Mouse (Mus musculus) right cerebral cortex, adult 2 months (tissue): Measurements from ENCODE around the gene Fgf11.

Experiments
- DNase-seq, 2 experiments: peaks; one replicate each; pipeline ENCODE4 v3.0.0; 2021 to 2022; ENCODE audit warnings: low spot score in 2 of 2

The Fgf11 gene

DNA sequence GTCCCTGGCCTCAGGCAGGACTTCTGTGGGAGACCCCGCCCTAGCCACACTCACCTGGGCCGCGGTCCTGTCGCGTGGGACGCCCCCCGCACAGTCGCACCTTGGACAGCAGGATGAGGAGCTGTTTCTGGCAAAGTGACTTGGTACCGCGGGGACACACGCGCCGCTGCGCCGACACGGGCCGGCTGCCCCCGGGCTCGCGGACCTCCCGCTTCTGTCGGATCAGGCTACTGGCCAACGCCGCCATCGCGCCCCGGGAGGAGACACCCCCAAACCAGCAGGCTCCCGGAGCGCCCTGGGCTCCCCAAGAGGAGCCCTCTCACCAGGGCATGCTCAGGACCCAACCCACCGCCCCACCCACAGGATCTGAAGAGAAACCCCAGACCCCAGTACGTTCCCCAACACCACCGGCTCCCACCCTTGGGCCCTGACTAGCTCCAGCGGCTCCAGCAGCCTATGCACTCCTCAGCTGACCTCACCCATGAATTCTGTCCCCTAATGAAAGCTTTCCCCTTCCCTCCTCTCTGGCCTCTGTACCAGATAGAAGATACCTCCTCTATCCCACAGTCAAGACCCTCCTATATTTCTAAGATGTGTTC is at the start of gene Fgf11:
TSS of gene Fgf11 (minus strand) at position 479 of the 599 bp plus-strand sequence.
- no peak for DNase-seq

DNA sequence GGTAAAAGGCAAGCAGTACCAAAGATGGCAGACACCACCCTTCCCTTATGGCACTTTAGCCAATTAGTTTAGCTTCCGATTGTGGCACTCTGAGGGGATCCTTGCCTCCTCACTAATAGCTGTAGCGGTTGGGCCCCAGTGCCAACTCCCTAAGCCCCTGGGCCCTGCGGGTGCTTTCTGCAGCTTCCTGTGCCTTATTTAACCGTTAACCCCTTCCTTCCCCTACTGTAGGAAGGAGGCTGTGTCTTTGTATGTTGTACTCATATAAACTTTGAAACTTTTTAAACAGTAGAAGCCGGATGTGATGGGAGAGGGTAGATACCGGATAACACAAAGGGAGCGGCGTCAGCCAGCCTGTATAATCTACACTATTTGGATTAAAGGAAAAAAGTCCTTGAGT is 49.1 kb upstream of the Fgf11 start:
- no peak for DNase-seq

DNA sequence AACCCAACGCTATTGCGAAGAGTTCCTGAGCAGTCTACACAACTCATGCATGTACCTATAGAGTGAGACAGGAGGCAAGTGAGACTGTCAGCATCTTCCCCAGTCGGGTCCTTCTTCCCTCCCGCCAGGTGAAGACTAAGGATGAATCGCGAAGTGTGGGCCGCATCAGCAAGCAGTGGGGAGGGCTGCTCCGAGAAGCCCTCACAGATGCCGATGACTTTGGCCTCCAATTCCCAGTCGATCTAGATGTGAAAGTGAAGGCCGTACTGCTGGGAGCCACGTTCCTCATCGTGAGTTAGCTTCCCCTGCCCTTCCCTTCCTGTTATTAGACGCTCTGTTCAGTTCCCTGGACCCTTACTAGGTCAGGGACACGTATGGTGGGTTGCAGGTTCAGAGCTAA is 48.2 kb upstream of the Fgf11 start:
- no peak for DNase-seq

DNA sequence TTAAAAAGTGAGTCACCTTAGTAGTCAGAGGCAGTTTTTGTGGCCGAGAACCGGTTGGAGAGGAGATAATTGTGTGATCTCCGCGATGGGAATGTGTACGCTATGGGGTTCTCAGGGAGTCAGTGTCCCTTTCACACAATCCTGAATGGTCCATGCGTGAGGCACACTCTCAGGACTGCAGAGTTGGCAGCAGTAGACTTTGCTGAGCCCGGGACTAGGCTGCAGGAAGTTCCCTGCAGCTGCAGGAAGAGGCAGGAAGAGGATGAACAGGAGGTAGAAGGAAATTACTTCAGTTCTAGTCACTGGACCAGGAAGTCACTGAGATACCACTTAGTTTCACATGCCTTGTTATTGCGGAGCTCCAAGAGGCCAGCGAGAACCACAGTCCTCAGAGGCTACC is 47.5 kb upstream of the Fgf11 start:
- no peak for DNase-seq

DNA sequence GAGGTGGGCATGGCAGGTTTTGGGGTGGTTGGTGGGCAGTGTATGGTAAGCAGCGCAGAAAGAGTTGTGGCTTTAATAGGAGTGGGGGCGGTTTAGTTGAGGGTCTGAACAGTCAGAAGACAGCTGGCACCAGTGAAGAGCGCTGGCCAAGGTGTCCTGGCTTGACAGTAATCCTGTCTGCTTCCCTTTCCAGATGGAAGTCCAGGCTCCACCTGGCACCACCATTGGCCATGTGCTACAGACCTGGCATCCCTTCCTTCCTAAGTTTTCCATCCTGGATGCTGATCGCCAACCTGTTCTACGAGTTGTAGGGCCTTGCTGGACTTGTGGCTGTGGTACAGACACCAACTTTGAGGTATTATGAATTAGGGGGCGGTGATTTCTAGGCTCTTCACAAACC is 46.4 kb upstream of the Fgf11 start:
- no peak for DNase-seq

DNA sequence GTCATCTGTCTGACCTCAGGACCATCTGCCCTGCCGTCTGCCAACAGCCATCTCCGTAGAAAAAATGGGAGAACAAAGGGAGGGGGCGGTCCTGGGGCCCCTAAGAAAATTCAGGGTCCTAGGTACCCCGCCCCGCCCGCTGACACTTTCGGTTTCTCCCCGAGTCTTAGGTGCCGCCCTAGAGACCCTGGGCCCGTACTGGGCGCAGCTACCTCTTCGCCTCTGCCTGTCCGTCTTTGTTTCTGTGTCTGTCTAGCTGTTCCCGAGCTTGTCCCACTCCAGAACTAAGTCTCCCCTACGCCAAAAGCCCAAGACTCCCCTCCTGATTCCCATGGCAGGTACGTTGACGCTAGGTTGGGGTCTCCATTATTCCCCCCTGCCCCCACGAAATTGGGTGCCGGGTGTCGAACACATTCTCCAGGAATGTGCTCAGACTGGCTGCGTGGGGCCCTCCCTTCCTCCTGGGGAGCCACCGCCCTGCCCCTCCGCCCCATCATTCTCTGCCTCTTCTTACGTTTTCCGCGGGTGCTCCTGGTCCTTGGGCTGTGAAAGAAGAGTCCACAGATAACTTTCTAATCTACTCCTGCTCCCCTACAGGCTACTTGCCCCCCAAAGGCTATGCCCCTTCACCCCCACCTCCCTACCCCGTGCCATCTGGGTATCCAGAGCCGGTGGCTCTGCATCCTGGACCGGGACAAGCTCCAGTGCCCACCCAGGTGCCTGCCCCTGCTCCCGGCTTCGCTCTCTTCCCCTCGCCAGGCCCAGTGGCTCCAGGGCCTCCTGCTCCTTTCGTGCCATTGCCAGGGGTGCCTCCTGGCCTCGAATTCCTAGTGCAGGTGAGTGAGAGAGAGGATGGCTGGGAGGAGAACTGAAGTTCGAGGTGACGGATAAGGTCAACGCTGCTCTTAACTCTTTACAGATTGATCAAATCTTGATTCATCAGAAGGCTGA is 45.4 kb upstream of the Fgf11 start:
- DNase-seq, result no peak

DNA sequence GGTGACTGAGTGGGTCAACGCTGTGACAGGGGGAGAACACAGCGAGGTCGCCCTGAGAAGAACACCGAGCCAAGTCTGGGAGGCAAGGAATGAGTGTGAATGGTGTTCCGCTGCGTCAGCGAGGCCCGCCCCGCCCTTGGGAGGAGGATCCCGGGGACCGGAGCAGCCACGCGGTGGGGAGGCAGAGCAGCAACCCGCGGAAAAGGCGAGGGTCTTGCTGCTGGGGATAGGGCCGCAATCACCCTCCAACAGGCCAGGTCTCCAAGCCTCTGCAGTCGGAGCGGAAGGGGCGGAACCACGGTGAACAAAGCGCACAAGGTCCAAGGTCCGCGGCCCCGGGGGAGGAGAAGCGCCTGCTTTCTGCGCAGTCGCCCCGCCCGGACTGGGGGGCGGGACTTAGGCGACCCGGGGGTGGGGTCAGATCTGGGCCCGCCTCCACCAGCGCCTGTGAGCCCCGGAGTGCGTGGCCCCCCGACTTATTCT is 44.6 kb upstream of the Fgf11 start, which contains the start of gene Plscr3:
TSS of gene Plscr3 (plus strand) at position 179 of the 483 bp plus-strand sequence.
- DNase-seq, result peak; percentile 80 to 90

DNA sequence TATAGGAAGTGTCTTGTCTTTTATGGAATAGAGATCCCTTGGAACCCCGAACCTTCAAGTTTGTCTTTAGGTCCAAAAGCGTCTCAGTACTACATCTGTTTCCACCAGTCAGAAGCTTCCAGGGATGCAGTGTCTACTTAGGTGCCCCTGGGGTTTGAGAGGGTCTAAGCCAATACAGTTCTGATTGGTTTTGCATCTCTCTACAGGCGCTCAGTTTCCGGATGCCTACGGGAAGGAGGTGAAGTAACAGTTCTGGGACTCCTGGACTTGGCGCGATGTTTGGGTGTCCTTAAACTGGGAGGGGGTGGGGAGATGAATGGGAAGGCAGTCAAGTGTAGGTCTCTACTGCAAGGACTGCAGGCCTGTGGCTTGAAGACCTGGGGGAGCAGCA is 37.1 kb upstream of the Fgf11 start:
- no peak for DNase-seq

DNA sequence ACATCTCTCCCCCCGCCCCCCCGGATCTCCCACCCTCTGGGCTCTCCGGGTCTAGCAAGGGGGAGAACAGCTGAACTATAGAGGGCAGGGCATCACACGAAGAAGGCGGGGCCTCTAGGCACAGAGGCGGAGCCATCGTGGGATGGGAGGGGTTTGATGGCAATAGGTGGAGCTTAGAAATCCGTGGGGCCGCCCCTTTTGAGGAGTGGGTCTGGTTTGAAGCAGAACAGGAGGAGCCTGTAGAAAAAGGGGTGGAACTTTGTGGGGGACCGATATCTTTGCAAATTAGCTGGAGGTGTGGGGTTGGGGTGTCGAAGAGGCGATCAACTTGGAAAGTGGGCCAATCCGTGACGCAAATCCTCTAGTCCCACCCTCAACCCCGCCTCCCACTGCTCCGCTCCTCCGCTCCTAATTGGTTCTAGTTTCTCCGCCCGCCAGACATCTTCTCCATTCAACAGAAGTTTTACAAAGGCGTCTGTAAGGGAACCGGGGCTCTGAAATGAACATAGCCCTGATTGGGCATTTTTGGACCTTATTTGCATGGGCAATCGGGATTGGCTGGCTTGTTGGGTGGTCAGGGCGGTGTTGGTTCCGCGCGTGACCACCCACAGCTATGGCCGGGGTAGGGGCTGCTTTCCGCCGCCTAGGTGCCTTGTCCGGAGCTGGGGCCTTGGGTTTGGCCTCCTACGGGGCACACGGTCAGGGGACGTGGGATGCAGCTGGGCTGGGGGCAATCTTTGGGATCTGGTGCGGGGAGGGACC is 36.5 kb upstream of the Fgf11 start, which contains the start of gene Tmem256:
TSS of gene Tmem256 (plus strand) at position 563 of the 762 bp plus-strand sequence.
- DNase-seq, result peak; percentile 96 to 97

DNA sequence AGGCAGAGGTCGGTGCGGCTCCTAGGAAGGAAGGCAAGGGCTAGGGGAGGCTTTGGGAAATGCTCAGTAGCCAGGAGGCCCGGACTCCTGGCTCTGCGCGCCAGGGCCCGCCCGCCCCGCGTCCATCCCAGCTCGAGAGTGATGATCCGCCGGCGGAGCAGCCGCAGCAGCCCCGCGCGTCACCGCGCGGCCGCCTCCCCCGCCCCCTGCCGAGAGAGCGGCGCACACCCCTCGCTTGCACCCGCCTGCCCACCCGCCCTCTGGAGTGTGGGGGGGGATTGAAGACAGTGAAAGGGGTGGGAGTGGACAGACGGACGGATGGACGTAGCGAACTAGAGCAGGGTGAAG is 35.9 kb upstream of the Fgf11 start, which contains the start of gene Nlgn2:
TSS of gene Nlgn2 (minus strand) at position 181 of the 348 bp plus-strand sequence.
- no peak for DNase-seq

DNA sequence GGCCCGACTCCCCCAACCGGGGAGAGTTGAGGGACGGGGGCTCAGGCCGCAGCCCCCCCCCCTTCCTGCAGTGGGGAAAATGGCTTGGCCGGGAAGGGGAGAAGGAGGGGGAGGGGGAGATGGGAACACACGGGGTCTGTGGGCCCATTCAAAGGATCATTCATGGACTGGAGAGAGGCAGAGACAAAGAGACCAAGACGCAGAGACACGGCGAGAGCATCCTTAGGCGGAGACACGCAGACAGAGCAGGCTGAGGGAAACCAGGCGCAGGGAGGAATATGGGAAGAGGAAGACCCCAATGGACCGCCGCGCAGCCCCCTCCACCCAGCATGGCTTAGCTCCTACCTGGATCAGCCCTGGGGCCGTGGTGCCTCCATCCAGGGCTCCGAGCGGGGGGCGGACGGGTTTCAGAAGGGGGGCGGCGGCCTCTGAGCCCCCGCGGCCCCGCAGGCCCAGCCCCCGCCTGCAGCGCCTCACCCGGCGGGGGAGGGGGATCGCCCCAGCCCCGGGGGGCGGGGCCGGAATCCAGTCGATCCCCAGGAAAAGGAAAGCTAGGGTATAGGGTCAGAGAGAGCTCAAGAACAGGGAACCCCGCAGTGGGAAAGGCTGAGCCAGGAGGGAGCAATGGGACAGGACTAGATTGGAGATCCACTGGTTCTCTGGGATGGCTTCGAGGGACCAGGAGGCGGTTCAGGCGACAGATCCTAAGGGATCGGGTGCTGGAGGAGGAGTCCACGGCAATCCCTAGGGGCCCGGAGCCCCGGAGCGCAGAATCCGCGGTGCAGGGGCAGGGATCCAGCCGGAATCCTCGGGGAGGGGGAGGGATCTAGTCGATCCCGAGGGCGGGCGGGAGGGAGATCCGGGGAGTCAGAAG is 35.3 kb upstream of the Fgf11 start:
- peak; percentile 48 to 60 for DNase-seq

DNA sequence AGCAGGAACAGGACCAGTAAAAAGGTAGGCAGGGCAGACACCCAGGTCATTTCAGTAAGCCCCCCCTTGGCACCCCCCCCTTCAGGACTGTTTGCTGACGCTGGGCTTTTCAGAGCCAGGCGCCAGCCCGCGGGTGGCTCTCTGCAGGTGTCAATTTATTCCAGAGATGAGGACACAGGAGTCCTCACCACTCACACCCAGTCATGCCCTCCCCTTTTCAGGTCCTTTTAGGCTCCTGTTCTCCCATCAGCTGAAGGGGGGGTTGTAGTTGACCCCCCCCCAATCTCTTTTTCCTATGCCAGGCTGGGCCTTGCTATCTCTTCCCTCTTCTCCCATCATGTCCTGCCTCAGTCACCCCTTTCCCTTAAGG is 34.3 kb upstream of the Fgf11 start:
- no peak for DNase-seq

DNA sequence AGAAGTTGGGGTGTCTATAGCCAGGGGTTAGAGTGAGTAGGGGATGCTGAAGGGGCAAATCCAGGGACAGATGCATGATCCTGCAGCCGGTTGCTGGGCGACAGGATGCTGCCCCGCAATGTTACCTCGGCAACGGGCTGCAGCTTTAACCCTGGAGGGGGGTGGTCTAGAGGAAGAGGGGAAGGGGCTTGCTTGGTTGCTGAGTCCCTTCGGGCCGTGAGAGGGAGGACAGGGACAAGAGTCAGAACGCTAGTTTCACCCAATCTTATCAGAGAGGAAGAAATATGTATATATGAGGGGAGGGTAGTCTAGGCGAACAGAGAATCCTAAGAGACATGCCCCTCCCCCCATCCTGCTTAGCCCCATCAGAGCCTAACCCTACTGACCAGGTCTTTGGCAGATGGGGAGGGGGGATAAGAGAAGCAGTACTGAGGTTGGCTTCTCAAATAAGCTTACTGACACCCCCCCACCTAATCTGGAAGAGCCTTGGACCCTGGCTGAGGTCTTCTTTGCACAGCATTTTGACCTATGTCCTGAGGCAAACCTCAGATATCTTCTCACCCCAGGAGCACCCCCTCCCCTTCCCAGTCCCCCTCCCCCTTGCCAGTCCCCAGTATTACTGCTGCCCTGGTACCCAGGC is 33.8 kb upstream of the Fgf11 start:
- DNase-seq, result no peak

DNA sequence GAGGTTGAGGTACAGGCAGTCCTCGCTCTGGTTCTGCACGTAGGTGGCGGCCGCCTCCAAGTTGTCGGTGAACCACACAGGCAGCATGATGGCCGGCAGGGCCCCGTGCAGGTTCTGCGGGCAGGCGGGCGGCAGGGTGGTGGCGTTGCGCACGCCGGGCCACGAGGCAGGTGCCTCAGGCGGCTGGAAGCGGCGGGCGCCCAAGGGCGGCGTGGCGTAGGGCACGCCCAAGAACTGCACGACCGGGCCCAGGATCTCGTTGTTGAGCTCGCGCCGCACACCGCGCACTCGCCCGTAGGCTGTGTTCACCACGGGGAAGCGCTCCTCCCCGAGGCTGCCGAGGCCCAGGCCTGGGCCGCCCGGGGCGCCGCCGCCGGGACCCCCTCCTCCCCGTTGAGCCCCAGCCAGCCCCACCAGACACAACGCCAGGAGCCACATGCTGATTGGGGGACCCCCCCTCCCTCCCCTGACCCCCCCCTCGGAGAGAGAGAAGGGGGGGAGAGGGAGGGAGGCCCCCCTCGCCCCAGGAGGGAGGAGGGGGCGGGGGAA is 32.4 kb upstream of the Fgf11 start:
- DNase-seq, result peak; percentile 34

DNA sequence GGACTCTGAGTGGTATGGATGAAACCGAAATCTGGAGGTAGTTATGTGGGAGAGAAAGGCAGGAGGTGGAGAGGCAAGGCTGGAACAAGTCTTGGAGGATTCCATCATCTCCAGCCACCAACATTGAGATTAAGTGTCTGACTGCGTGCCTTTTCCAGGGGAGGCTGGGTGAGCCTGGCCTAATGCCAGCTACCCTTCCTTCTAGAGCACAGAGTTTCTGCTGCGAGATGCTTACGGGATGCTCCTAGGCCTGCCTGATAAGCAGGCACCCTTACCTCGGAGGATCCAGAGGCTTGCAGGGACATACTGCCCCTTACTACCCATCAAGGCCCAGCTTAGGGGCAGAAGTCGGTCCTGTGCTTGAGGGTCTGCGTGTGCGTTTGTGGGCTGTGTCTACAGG is 31.9 kb upstream of the Fgf11 start:
- no peak for DNase-seq

DNA sequence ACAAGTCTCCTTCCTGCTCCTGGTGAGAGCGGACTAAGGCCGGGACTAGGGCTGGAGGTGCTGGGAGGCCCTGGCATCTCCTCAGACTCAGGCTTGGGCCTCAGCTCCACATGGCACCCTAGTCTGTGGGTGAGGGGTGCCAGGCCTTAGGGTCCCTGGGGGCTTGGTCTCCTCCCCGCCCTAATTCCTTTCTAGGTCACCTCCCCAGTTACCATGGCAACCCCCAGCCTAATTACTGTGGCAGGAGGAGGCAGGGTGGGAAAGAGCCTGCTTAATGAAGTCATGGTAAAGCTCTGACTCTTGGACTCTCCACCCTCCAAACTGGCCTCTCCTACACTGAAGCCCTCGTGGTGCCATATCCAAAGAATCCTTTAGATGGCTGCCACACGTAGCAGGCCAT is 27.2 kb upstream of the Fgf11 start:
- DNase-seq, result no peak

DNA sequence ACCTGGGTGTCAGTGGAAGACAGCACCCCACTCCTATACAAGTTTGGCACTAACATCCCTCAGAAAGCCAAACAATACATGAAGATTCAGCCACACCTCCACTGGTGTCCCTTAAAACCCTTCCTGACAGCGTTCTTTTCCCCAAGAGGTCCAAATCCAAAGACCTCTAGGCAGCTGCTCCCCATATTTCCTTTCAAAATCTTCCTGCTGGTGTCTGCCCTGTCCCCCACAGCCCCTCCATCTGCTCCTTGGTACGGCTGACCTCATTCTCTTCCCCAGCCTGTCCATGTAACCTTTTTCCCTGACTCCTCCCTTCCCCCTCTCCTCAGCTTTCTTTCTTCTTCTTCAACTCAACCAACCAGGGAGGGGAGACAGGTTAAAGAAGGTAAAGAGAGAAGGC is 21.8 kb upstream of the Fgf11 start:
- DNase-seq, result no peak

DNA sequence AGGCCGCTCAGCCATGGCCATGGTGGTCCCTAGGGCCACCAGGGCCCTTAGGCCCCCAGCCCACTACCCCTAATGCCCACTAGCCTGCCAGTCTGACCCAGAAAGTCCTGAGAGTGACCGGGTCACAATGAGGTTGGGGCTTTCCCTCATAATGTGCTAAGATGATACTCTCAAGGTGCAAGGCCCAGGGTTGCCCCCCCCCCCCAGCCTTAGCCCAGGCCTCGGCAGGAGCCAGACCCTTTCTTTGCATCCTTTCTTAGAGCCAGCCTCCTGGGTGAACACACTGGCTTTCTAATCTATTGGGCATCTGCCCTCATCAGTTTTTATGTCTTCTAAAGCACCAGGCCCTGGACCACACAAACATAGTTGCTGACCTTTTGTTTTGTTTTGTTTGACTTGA is 20.4 kb upstream of the Fgf11 start, which contains the start of gene Spem1:
TSS of gene Spem1 (minus strand) at position 101 of the 400 bp plus-strand sequence.
- no peak for DNase-seq

DNA sequence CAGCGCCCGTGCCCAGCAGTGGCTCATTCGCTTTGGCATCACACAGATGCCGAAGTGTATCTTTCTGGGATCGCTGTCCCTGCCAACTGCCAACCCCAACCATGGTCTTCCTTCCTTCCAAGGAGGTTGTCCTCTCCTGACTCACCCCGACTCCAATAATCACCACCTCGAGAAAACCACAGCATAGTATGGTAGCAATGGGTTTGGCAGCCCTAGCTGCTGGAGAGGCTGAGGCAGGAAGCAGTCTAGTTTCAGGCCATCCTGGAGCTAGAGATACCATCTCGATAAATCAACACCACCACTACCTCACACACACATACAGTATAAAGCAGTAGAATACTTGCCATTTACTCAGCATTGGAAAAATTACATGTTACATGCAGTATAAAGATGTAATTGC is 17.2 kb upstream of the Fgf11 start:
- no peak for DNase-seq

DNA sequence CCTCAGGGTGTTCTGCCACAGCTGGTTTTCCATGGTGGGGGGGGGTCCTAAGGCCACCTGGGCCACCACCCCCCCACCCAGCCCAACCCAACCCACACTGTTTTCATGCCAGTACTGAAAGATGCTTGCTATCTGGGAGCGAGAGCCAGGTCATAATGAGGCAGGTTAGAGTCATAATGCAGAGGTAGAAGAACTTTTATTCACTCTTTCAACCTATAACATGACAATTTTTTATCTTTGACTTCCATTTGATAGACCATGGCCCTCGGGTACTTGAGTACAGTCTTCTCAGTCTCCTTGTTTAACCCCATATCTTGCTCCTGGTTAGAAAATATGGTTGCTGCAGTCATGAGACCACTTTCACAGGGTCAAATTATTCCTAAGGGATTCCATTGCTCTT is 16.7 kb upstream of the Fgf11 start, which contains the start of gene Spem2:
TSS of gene Spem2 (minus strand) at position 101 of the 400 bp plus-strand sequence.
- DNase-seq, result no peak
